Mouse (Mus musculus): ENCODE data around the gene Pheta2.

DNA sequence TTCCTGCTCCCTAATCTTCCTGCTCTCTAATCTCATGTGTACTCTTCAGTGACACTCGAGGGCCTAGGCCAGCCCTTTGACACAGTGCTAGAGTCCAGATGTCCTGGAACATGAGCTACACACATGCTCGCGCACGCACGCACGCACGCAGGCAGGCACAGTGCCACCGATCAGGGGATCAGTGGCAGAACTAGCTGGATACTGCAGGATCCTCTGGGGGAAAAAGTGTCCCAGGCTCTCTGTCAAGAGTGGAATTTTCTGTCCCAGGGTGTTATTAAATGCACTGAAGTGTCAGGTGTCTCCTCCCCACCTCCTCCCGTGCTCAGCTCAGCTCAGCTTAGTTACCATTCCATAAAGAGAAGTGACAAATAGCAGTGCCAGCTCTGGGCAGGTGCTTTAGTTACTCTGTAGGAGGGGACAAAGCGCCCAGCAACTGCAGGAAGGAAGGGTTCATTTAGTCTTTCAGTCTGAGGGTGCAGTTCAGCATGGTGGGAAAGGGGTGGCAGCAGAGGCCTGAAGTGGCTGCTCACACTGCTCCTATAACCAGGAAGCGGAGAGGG is 22.8 kb downstream of the Pheta2 start:
- TF ChIP-seq POLR2A (IDR thresholded peaks at IDR 0.05; ENCODE audit: insufficient read depth, low read depth, low read length) (no peak), CTCF (IDR thresholded peaks at IDR 0.05; ENCODE audit: insufficient read depth, low read depth, low read length) (no peak)
